Mouse (Mus musculus): ENCODE measurements around the gene Leo1.
"Not testable (repeated sequence)": the region's sequence is repeated elsewhere in the genome, so short reads cannot be mapped to it uniquely, and the experiment has no call there.

The Leo1 gene

GRCm38 (mm10) chr9:75425796-75426391 lies 15.4 kb upstream of the Leo1 start:
- no peak for DNase-seq (ENCODE audit: low spot score in 2 of 2)

- no peak for DNase-seq (ENCODE audit: low spot score in 2 of 2)
These were observed 13.7 kb upstream of the Leo1 start for GRCm38 (mm10) chr9:75427366-75428273.

- DNase-seq (ENCODE audit: low spot score in 2 of 2): no peak
These were observed 13.1 kb upstream of the Leo1 start for GRCm38 (mm10) chr9:75428274-75428600.

GRCm38 (mm10) chr9:75429040-75429439 lies 12.3 kb upstream of the Leo1 start:
- no peak for DNase-seq (ENCODE audit: low spot score in 2 of 2)

- DNase-seq (ENCODE audit: low spot score in 2 of 2): no peak
These were observed 11.7 kb upstream of the Leo1 start for GRCm38 (mm10) chr9:75429657-75430056.

- DNase-seq (ENCODE audit: low spot score in 2 of 2): peak in 1 of 2 experiments; percentile 23
These were observed 10.3 kb upstream of the Leo1 start for GRCm38 (mm10) chr9:75430822-75431621.

GRCm38 (mm10) chr9:75432694-75433093 lies 8.6 kb upstream of the Leo1 start:
- DNase-seq (ENCODE audit: low spot score in 2 of 2): no peak

GRCm38 (mm10) chr9:75434172-75434793 lies 7.0 kb upstream of the Leo1 start:
- peak; percentile 68 to 80 for DNase-seq (ENCODE audit: low spot score in 2 of 2)

GRCm38 (mm10) chr9:75434872-75435271 lies 6.5 kb upstream of the Leo1 start:
- no peak for DNase-seq (ENCODE audit: low spot score in 2 of 2)

- no peak for DNase-seq (ENCODE audit: low spot score in 2 of 2)
These were observed 6.0 kb upstream of the Leo1 start for GRCm38 (mm10) chr9:75435291-75435690.

- DNase-seq (ENCODE audit: low spot score in 2 of 2): peak; percentile 65 to 70
These were observed 5.4 kb upstream of the Leo1 start for GRCm38 (mm10) chr9:75435918-75436317.

GRCm38 (mm10) chr9:75437653-75438385 lies 3.5 kb upstream of the Leo1 start:
- DNase-seq (ENCODE audit: low spot score in 2 of 2): peak; percentile 44 to 70

- DNase-seq (ENCODE audit: low spot score in 2 of 2): no peak
These were observed 387 bp downstream of the Leo1 start for GRCm38 (mm10) chr9:75441691-75442131.

GRCm38 (mm10) chr9:75444981-75445380 lies 3.7 kb downstream of the Leo1 start:
- DNase-seq (ENCODE audit: low spot score in 2 of 2): no peak

- DNase-seq (ENCODE audit: low spot score in 2 of 2): not testable (repeated sequence)
These were observed 5.2 kb downstream of the Leo1 start for GRCm38 (mm10) chr9:75446574-75446973.

- DNase-seq (ENCODE audit: low spot score in 2 of 2): no peak
These were observed 6.7 kb downstream of the Leo1 start for GRCm38 (mm10) chr9:75448021-75448420.

GRCm38 (mm10) chr9:75453994-75454393 lies 12.7 kb downstream of the Leo1 start:
- DNase-seq (ENCODE audit: low spot score in 2 of 2): no peak

GRCm38 (mm10) chr9:75455684-75456083 lies 14.4 kb downstream of the Leo1 start:
- DNase-seq (ENCODE audit: low spot score in 2 of 2): no peak

GRCm38 (mm10) chr9:75463050-75463660 lies 21.8 kb downstream of the Leo1 start:
- DNase-seq (ENCODE audit: low spot score in 2 of 2): no peak

GRCm38 (mm10) chr9:75465856-75466255 lies 24.5 kb downstream of the Leo1 start:
- no peak for DNase-seq (ENCODE audit: low spot score in 2 of 2)

- no peak for DNase-seq (ENCODE audit: low spot score in 2 of 2)
These were observed 25.3 kb downstream of the Leo1 start for GRCm38 (mm10) chr9:75466641-75467040.
